Mouse (Mus musculus) brain, embryonic 14.5 days (tissue): ENCODE data around the gene Olfr619.

ENCODE experiments used
- CTCF ChIP-seq: fragments of 200-500 bp; IDR thresholded peaks from 2 replicates; pipeline ENCODE4 v1.5.1; 2012; ENCODE audit warnings: inconsistent platforms, mild to moderate bottlenecking, moderate library complexity, borderline replicate concordance; ENCODE audit not compliant: insufficient read depth, insufficient read length; ENCODE audit errors: extremely low read depth
- POLR2A ChIP-seq: fragments of 200-500 bp; IDR thresholded peaks from 2 replicates; pipeline ENCODE4 v1.6.1; 2012; ENCODE audit warnings: mild to moderate bottlenecking, inconsistent platforms, borderline replicate concordance; ENCODE audit not compliant: poor library complexity, insufficient read depth, insufficient read length, severe bottlenecking; ENCODE audit errors: extremely low read depth

DNA sequence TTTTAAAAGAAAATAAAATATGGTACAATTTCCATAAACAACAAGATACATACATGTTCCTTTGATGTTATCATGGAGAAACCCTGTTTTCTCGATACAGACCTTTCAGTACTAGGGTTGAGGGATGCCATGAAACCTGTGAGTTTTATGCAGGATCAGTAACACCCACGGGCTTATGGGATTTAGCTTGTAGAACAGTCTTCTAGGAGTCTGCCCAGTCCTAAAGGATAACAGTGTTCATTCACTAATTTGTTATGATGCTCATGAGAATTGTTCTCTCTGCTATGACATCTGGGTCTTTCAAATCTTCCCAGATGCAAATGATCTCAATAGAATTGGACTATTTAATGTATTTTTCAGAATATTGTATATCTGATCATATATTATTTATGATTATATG lies 12.1 kb downstream of the Olfr619 start, which contains the start of gene Olfr620:
- TF ChIP-seq POLR2A (no peak), CTCF (no peak)
